Mouse (Mus musculus) Muller cell, postnatal 12 days (primary cell): Measurements from ENCODE around the gene Sstr2.

Source experiments
- DNase-seq: peaks from one replicate; pipeline ENCODE4 v3.0.0-alpha.2; 2015; ENCODE audit errors: inconsistent ontology term

Gene Sstr2

DNA sequence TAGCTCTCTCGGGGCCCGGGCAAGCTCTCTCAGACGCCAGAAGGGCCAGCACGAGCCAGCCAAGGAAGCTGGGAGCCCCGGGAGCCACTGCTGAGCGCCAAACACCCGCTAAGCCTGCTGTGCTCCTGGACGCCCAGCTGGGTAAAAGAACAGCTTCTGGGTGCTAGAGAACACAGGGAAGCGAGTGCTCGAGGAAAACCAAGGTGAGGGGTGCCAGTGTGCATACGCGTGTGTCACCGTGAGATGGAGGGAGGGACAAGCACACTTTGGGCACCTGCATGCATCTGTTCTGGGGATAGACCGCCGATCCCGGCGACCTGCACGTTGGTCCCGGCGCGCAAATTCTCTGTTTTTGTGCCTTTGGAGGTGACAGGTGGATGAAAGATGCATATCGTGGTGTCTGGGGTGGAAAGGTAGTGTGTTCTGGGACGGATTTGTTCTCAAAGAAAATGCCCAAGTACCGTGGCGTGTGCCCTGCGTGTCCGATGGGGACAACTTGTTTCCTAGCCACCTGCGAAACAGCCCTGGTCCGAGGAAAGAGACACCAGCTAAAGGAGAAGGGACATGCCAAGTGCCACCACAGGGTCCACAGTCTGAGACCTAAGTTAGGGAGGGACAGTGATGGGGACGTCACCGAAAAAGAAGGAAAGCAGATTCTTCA lies 408 bp downstream of the Sstr2 start:
- DNase-seq = no peak

- DNase-seq = no peak
These were observed 1.9 kb downstream of the Sstr2 start for GRCm38 (mm10) chr11:113621001-113621400.

GRCm38 (mm10) chr11:113622028-113622427 lies 2.9 kb downstream of the Sstr2 start:
- no peak for DNase-seq

- DNase-seq = no peak
These were observed 6.3 kb downstream of the Sstr2 start for GRCm38 (mm10) chr11:113625437-113625836.

GRCm38 (mm10) chr11:113627785-113628184 lies 8.6 kb downstream of the Sstr2 start:
- no peak for DNase-seq

DNA sequence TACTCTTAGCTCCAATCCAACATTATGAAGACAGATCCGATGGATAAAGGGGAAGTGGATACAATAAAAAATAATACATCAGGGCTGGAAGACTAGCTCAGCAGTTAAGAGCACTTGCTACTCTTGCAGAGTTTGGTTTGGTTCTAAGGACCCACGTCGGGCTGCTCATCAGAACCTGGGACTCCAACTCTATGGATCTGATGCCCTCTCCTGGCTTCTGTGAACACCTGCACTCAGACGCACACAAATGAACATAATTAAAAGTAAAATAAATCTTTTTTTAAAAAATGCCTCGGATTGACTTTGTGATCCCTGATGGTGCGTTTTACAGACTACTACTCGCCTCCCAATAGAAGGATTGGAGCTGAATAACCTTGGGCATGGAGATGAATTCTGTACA lies 11.5 kb downstream of the Sstr2 start:
- DNase-seq = peak; percentile 26

DNA sequence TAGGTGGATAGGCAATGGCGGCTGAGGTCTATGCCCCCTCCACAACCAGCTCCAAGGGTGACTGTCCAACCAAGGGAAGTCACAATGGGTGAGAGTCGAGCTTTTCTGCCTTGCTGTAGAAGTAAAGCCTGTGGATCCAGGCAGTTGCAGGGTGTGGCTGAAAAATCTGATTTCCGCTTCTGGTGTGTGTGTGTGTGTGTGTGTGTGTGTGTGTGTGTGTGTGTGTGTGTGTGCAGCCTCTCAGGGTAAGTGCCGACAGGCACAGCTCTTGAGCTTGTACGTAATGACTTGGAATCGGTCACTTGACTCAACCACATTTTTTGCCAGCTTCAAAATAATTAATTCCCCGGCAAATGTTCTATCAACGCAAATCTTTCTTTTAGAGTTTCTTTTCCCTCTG lies 12.2 kb downstream of the Sstr2 start:
- DNase-seq = no peak

- DNase-seq = no peak
These were observed 12.7 kb downstream of the Sstr2 start for GRCm38 (mm10) chr11:113631862-113632261.

DNA sequence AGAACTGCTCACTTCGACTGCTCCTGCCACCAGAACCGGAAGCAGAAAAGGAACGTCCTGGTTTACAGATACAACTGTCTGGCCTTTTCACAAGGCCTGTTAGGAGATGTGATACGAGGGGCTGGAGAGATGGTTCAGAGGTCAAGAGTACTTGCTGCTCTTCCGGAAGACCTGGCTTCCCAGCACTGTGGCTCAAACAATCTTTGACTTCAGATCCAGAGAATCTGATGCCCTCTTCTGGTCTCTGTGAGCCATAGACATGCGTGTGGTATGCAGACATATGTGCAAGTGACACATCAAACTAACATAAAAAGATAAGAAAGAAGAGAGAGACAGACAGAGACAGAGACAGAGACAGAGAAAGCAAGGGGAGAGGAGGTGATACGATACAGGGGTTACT lies 13.2 kb downstream of the Sstr2 start:
- no peak for DNase-seq

DNA sequence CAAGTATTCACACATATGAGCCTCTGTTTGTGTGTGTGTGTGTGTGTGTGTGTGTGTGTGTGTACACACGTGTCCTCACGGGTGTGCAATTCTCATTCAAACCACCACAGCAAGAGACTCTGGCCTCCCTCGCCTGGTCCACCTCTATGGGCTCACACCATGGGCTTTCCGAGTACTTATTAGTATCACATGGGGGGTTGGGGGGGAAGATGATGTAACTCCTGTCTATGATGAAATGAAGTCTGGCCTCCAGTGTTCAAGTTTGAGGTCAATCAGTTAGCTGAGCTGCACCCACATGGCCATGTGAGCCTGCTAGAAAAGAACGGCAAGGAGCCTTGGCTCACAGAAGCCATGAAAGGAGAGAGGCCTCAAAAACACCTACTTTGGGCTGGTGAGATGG lies 14.3 kb downstream of the Sstr2 start:
- no peak for DNase-seq

- DNase-seq = peak; percentile 60
These were observed 15.6 kb downstream of the Sstr2 start for GRCm38 (mm10) chr11:113634699-113635121.

DNA sequence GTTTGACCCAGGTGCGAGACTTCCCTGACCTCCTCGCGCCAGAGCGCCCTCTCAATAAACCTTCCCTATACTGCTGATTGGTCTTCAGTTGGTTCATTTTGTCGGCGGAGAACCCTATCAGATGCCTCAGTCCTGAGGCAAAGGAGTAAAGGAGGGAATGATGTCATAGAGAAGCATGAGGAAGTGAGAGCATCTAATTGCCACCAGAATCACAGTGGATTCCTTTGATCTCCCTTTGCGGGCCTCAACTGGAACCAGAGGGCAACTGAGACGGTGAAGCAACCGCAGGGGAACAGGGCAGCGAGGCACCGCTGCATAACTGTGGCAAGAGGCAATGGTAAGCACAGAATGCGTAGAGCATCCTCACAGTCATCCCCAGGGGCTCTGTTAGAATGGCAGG lies 19.5 kb downstream of the Sstr2 start:
- no peak for DNase-seq

GRCm38 (mm10) chr11:113645181-113645580 lies 26.0 kb downstream of the Sstr2 start:
- no peak for DNase-seq

DNA sequence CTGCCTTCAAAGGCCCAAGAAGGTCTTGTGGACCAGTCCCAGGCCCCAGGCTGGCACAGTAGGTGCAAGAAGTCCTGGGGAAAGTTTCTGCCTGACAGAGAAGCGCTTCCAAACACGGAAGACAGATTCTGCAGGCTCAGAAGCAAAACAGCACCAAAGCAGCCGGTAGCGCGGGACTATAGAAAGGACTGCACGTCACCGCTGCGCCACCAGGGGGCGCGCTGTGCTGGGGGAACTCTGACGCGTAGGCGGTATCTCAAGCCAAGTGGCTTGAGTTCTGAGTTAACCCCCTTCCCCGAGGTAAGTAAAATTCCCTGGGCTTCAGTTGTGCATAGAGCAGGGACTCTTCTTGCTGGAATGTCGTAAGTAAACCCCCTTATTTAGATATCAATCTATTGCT lies 29.0 kb downstream of the Sstr2 start:
- peak; percentile 80 for DNase-seq

- DNase-seq = no peak
These were observed 29.7 kb downstream of the Sstr2 start, which contains the start of gene Cog1 for GRCm38 (mm10) chr11:113648690-113649352. Gene Cog1 (plus strand): TSS chr11:113649169.

- peak; percentile 76 for DNase-seq
These were observed 30.4 kb downstream of the Sstr2 start, which contains the start of gene Slc39a11 for GRCm38 (mm10) chr11:113649353-113650210. Gene Slc39a11 (minus strand): TSS chr11:113650079.

DNA sequence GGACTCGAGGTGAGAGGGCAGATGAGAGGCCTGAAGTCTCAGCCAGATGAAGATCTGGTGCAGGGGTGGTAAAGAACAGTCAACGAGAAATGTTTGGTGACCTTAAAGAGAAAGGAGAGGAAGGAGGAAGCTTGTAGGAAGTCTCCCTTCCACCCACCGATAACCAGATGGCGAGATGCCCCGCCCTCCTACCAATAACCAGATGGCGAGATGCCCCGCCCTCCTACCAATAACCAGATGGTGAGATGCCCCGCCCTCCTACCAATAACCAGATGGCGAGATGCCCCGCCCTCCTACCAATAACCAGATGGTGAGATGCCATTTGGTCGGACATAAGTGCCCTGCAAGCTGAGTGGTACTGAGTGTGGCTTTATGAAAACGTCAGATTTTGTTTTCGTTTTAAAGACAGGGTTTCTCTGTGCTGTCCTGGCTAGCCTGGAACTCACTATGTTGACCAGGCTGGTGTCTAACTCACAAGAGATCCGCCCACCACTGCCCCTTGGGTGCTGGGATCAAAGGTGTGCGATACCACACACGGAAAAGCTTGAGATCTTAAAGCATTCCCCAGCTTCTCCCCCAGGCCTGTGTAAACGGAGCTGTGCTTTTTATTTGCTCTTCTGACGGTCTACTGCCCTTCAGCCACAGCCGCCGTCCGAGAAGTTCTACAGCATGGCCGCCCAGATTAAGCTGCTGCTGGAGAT lies 32.2 kb downstream of the Sstr2 start:
- no peak for DNase-seq

DNA sequence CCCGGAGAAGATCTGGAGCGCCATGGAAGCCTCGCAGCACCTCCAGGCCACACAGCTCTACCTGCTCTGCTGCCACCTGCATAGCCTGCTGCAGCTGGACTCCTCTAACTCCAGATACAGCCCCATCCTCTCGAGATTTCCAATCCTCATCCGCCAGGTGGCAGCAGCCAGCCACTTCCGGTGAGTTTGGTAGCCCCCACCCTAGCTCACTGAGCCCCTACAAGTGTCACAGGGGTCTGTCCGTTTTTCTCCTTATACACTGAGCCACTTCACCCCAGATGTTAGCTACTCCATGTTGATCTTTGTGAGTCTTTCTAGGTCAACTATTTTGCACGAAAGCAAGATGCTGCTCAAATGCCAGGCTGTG lies 32.7 kb downstream of the Sstr2 start:
- DNase-seq = no peak

GRCm38 (mm10) chr11:113652516-113652915 lies 33.4 kb downstream of the Sstr2 start:
- DNase-seq = no peak

- no peak for DNase-seq
These were observed 35.0 kb downstream of the Sstr2 start for GRCm38 (mm10) chr11:113654105-113654504.

GRCm38 (mm10) chr11:113654561-113655270 lies 35.6 kb downstream of the Sstr2 start:
- DNase-seq = no peak
